Mouse (Mus musculus): ENCODE measurements around the gene Alms1. TPM values are rescaled to one million over a fixed set of nuclear protein-coding genes. Genes with fewer than 3 reads are reported as not detected.

The Alms1 gene
- polyA plus RNA-seq, 1 experiment, result 2.7 TPM

Other genes starting within 250 kb of the Alms1 start
- 10.2 and 13.5 TPM in 2 replicates for gene Rab11fip5, start 212.9 kb upstream of the Alms1 start, polyA plus RNA-seq (2012; rRNA removed)
- gene Noto, start 163.6 kb upstream of the Alms1 start, polyA plus RNA-seq (2012; rRNA removed), result 0.22 TPM in 1 of 2 replicates, not detected in the other
- gene Smyd5, start 155.5 kb upstream of the Alms1 start, polyA plus RNA-seq (2012; rRNA removed), result 28.4 and 30.0 TPM in 2 replicates
- 166 and 174 TPM in 2 replicates for gene Cct7, start 136.0 kb upstream of the Alms1 start, polyA plus RNA-seq (2012; rRNA removed)
- 41.5 and 42.6 TPM in 2 replicates for gene Pradc1, start 135.6 kb upstream of the Alms1 start, polyA plus RNA-seq (2012; rRNA removed)
- 0.03 and 0.04 TPM in 2 replicates for gene Fbxo41, start 84.5 kb upstream of the Alms1 start, polyA plus RNA-seq (2012; rRNA removed)
- gene Egr4, start 73.9 kb upstream of the Alms1 start, polyA plus RNA-seq (2012; rRNA removed), result 0.12 and 0.19 TPM in 2 replicates
- gene Nat8f7, start 125.7 kb downstream of the Alms1 start, polyA plus RNA-seq (2012; rRNA removed), result 0.27 and 0.55 TPM in 2 replicates
- 0.15 TPM in 1 of 2 replicates, not detected in the other for gene Nat8f3, start 178.2 kb downstream of the Alms1 start, polyA plus RNA-seq (2012; rRNA removed)
- gene Nat8f6, start 233.4 kb downstream of the Alms1 start, polyA plus RNA-seq (2012; rRNA removed), result 0.11 and 0.34 TPM in 2 replicates
- gene Nat8f5, start 233.4 kb downstream of the Alms1 start, polyA plus RNA-seq (2012; rRNA removed), result 0.18 and 0.22 TPM in 2 replicates
- gene Nat8, start 244.6 kb downstream of the Alms1 start, polyA plus RNA-seq (2012; rRNA removed), result 0.33 and 0.35 TPM in 2 replicates